Mouse (Mus musculus) G1E (cell line): ENCODE measurements around the gene Slmap.
"Not testable (repeated sequence)": the region's sequence is repeated elsewhere in the genome, so short reads cannot be mapped to it uniquely, and the experiment has no call there.

Experiments used
- CTCF ChIP-seq: IDR thresholded peaks from 2 replicates; pipeline ENCODE4 v1.5.1; 2012; ENCODE audit warnings: low read depth, low read length, inconsistent platforms, mixed read lengths
- POLR2AphosphoS5 ChIP-seq: IDR thresholded peaks from 2 replicates; pipeline ENCODE4 v1.6.1; 2012; ENCODE audit warnings: low read depth, low read length, inconsistent platforms; ENCODE audit not compliant: insufficient replicate concordance
- TAL1 ChIP-seq: conservative IDR thresholded peaks from 2 replicates; pipeline ENCODE4 v1.6.1; 2012; ENCODE audit warnings: low read depth, low read length, inconsistent platforms, mixed read lengths

- TF ChIP-seq CTCF, TAL1, POLR2AphosphoS5: not testable (repeated sequence)
Measured at GRCm38 (mm10) chr14:26386999-26387398, 147.7 kb downstream of the Slmap start.
